Mouse (Mus musculus): ENCODE results near the gene Melk. TPM values are rescaled to one million over a fixed set of nuclear protein-coding genes. Genes with fewer than 3 reads are reported as not detected.

Melk gene
- polyA plus RNA-seq, 1 experiment, result 0.14 TPM

DNA sequence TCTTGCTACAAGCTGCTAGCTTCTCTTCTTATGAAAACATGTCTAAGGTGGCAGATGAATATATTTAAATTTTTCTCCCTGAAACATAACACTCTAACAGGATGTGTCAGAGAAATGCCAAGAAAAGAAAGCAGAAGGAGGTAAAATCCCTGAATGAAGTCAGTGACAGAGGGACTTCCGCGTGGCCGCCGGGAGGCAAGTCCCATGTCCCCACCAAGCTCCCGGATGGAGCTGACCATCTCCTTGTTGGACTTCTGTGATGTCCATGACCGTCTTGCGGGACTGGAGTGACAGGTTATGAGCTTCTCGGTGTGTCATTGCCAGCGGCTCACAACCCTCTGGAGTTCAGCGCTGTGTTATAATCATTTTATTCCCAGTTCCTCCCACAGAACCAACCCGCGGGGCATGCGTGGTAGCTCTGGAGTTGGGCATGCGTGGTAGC, 31.3 kb upstream of the Melk start:
- H3K4me1 ChIP-seq (ENCODE audit: control insufficient read depth), result no peaks in the 10 kb centered on the region
- no peaks in the 10 kb centered on the region for H3K27me3 ChIP-seq (ENCODE audit: control insufficient read depth)
- H3K9me3 ChIP-seq (ENCODE audit: control insufficient read depth, low read length), result no peaks in the 10 kb centered on the region
- H3K36me3 ChIP-seq (ENCODE audit: control insufficient read depth), result no peaks in the 10 kb centered on the region
- TF ChIP-seq TAL1 (IDR thresholded peaks at IDR 0.05; ENCODE audit: low read length), result no peak
- TF ChIP-seq GATA1 (IDR thresholded peaks at IDR 0.05; ENCODE audit: low read length), result no peak
- no peak overlapping the region for H3K4me3 ChIP-seq (replicated peaks)

DNA sequence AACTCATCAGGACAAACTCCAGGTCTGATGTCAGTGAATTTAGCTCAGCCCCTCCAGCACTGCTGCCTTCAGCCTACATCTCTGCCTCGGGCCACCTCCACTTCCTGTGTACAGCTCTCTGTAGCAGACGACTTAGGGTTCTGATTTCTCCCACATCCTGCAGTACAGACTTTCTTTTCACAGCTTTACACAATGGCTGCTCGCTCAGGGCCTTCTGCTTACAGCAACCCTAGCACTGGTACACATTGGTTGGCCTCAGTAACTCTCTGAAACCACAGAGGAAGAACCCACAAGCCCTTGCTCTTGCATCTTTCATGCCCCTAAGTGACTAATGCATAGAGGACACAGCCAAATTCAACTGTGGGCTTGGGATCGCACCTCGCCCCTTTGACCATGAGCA, 29.5 kb upstream of the Melk start:
- no peaks in the 10 kb centered on the region for H3K9me3 ChIP-seq (ENCODE audit: control insufficient read depth, low read length)
- no peak for TF ChIP-seq TAL1 (IDR thresholded peaks at IDR 0.05; ENCODE audit: low read length)
- TF ChIP-seq GATA1 (IDR thresholded peaks at IDR 0.05; ENCODE audit: low read length), result no peak
- no peaks in the 10 kb centered on the region for H3K36me3 ChIP-seq (ENCODE audit: control insufficient read depth)
- H3K4me1 ChIP-seq (ENCODE audit: control insufficient read depth), result no peaks in the 10 kb centered on the region
- H3K27me3 ChIP-seq (ENCODE audit: control insufficient read depth), result no peaks in the 10 kb centered on the region
- H3K4me3 ChIP-seq (replicated peaks), result no peak overlapping the region

DNA sequence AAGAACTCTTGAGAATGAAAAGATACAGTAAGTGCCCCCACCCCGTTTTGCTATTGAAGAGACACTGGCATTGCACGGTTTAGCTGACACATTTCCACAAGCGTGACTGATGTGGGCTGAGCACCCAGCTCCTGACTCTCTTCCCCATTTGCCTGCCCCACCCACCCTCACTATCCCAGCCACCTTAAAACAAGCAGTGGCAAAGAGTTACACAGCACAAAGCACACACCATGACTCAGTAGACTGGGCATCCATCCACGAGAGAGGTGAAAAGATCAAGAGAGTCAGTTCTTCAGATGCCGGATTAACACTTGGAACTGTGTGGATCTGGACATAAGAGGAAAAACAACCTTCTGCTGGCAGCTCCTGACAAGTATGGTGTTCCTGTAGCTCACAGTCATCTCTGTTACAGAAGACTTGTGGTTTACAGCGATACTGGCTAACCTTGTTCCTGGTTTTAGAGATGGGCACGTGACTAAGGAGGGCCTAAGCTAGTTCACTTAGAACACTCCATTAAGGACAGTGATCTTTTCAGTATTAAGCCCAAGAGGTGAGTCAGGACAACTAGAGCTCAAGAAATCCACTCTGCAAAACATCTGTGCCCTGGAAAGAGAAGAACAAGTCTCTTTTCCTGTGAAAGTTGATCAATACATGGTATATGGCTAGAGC, 18.9 kb upstream of the Melk start:
- TF ChIP-seq GATA1 (IDR thresholded peaks at IDR 0.05; ENCODE audit: low read length) (no peak), TAL1 (IDR thresholded peaks at IDR 0.05; ENCODE audit: low read length) (no peak)
- Histone ChIP-seq H3K4me1 (ENCODE audit: control insufficient read depth) (no peaks in the 10 kb centered on the region), H3K9me3 (ENCODE audit: control insufficient read depth, low read length) (no peaks in the 10 kb centered on the region), H3K4me3 (replicated peaks) (no peak overlapping the region), H3K36me3 (ENCODE audit: control insufficient read depth) (no peaks in the 10 kb centered on the region), H3K27me3 (ENCODE audit: control insufficient read depth) (no peaks in the 10 kb centered on the region)

DNA sequence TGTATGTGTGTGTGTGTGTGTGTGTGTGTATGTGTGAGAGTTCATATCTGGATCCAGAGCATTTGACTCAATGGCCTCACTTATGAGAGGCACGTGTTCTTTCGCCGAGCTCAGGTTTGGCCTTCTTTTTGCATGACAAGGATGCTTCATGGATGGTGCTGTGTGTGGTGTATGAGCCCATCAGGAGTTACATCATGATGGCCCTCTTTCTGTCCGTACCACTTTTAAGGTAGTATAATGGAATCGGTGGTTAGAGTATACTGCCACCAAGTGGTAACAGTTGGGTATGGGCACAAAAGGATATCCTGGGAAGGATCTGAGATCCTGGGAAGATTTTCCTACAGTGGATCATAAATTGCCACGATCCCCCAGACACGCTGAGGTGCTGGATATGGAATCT, 8.1 kb upstream of the Melk start:
- H3K27me3 ChIP-seq (ENCODE audit: control insufficient read depth), result no peaks in the 10 kb centered on the region
- no peak overlapping the region for H3K4me3 ChIP-seq (replicated peaks)
- no peaks in the 10 kb centered on the region for H3K36me3 ChIP-seq (ENCODE audit: control insufficient read depth)
- TF ChIP-seq GATA1 (IDR thresholded peaks at IDR 0.05; ENCODE audit: low read length) (no peak), TAL1 (IDR thresholded peaks at IDR 0.05; ENCODE audit: low read length) (no peak)
- H3K4me1 ChIP-seq (ENCODE audit: control insufficient read depth), result no peaks in the 10 kb centered on the region
- H3K9me3 ChIP-seq (ENCODE audit: control insufficient read depth, low read length), result no peaks in the 10 kb centered on the region

DNA sequence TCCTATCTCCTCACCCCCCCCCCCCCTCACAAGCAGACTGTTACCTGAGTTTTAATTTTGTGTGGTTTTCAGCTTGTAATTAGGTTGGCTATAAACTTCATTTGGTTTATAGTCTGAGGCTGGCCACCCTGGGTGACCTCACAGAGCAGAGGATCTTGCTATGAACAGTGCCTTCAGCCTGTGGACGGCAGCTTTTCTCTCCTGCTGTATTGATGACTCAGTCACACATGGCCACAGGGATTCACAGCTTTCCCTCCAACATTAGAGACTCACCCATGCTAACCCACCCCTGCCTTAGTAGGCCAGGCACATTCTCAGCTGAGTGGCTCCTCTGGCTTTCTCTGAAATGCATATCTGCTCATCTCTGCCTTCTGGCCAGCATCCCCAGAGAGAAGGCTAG, 4.8 kb upstream of the Melk start:
- H3K4me3 ChIP-seq (replicated peaks), result no peak overlapping the region

DNA sequence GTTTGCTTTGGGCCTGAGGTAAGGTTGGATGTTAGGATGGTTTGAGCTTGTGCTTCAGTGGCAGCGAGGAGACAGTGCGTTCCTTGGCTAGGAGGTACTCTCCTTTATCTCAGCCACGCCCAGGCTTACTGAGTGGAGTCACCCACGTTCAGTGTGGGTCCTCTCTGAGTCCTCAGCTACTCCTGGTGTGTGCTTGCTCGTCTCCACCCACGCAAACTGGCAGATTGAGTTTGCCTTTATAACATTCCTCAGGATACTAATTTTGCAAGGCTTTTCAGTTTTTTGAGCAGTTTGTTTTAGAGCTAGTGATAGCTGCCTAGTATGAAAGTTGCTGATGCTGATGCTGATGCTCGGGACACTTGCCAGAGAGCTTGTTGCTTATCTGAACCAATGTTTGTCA, 5.9 kb downstream of the Melk start:
- no peaks in the 10 kb centered on the region for H3K9me3 ChIP-seq (ENCODE audit: control insufficient read depth, low read length)
- peaks cover 70% of the 10 kb centered on the region for H3K36me3 ChIP-seq (ENCODE audit: control insufficient read depth)
- no peak for TF ChIP-seq GATA1 (IDR thresholded peaks at IDR 0.05; ENCODE audit: low read length)
- no peak for TF ChIP-seq TAL1 (IDR thresholded peaks at IDR 0.05; ENCODE audit: low read length)
- no peak overlapping the region for H3K4me3 ChIP-seq (replicated peaks)
- no peaks in the 10 kb centered on the region for H3K27me3 ChIP-seq (ENCODE audit: control insufficient read depth)
- peaks cover 19% of the 10 kb centered on the region for H3K4me1 ChIP-seq (ENCODE audit: control insufficient read depth)

More for the DNA sequence above, 4.8 kb upstream of the Melk start:
- TF ChIP-seq TAL1 (IDR thresholded peaks at IDR 0.05; ENCODE audit: low read length) (no peak), GATA1 (IDR thresholded peaks at IDR 0.05; ENCODE audit: low read length) (no peak)
- peaks cover 3% of the 10 kb centered on the region; the same call in 1 of the 2 replicates for H3K27me3 ChIP-seq (ENCODE audit: control insufficient read depth)
- H3K36me3 ChIP-seq (ENCODE audit: control insufficient read depth), result no peaks in the 10 kb centered on the region
- no peaks in the 10 kb centered on the region for H3K9me3 ChIP-seq (ENCODE audit: control insufficient read depth, low read length)
- peaks cover 4% of the 10 kb centered on the region for H3K4me1 ChIP-seq (ENCODE audit: control insufficient read depth)

DNA sequence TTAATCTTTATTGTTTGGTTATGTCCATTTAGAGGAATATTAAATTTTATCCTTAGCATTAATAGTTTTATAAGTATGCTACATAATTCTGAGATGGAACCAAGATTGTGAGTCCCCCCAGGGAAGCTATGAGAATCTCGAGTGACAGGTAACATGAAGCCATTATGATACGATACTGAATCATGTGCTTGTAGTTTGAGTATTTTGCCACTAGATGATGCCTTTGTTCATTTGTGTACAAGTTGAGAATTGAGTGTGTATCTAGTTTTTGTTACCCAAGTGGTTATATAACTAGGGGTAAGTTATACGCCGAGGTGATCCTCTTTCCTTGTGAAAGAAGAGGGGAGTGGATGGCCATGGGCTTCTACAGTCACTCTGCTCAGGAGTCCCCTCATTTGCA, 9.8 kb downstream of the Melk start:
- peaks cover 5% of the 10 kb centered on the region for H3K4me1 ChIP-seq (ENCODE audit: control insufficient read depth)
- H3K27me3 ChIP-seq (ENCODE audit: control insufficient read depth), result no peaks in the 10 kb centered on the region
- H3K9me3 ChIP-seq (ENCODE audit: control insufficient read depth, low read length), result no peaks in the 10 kb centered on the region
- TF ChIP-seq TAL1 (IDR thresholded peaks at IDR 0.05; ENCODE audit: low read length) (no peak), GATA1 (IDR thresholded peaks at IDR 0.05; ENCODE audit: low read length) (no peak)
- no peak overlapping the region for H3K4me3 ChIP-seq (replicated peaks)
- H3K36me3 ChIP-seq (ENCODE audit: control insufficient read depth), result peaks cover 88% of the 10 kb centered on the region

DNA sequence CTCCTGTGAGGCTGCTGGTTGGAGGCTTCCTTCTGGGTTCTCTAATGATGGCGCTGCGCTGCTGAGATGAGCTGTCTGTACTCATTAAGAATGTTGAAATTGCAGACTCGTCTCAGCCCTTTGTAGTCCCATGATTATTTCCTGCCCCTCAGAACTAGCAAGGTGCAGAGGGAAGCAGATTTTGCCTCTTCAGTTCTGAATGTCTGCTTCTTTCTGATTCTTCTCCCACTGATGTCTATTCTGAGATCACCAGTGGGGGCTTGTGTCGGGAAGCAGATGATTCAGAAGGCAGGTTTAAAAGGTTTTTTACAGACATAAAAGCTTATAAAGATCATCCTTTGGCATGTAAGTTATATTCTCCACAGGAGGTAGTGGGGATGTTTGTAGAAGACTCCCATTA, 10.2 kb downstream of the Melk start:
- H3K36me3 ChIP-seq (ENCODE audit: control insufficient read depth), result peaks cover 86% of the 10 kb centered on the region
- peaks cover 5% of the 10 kb centered on the region for H3K4me1 ChIP-seq (ENCODE audit: control insufficient read depth)
- no peak for TF ChIP-seq TAL1 (IDR thresholded peaks at IDR 0.05; ENCODE audit: low read length)
- no peak for TF ChIP-seq GATA1 (IDR thresholded peaks at IDR 0.05; ENCODE audit: low read length)
- H3K9me3 ChIP-seq (ENCODE audit: control insufficient read depth, low read length), result no peaks in the 10 kb centered on the region
- no peak overlapping the region for H3K4me3 ChIP-seq (replicated peaks)
- H3K27me3 ChIP-seq (ENCODE audit: control insufficient read depth), result no peaks in the 10 kb centered on the region

DNA sequence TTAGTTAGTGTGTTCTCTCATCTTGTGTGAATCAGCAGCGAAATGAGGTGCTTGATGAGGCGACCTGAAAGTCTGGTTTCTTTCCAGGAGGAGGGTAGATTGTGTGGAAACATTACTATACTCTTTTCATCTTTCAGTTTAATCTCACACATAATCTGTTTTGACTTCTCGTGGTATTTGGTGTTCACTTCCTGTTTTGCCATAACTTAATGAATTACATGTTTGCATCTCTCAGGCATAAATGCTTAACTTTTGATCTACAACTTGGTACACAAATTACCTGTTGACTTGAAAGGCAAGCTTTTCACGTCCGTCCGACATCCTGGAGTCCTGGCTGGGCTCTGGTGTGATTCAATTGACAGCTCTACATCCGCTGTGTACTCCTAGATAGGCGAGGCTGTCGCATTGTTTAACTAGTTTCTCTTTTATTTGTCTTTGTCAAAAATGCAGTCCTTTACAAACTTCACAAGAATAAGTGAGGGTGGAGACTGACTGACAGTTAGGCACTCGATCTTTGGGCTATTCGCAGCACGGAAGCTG, 15.7 kb downstream of the Melk start:
- Histone ChIP-seq H3K9me3 (ENCODE audit: control insufficient read depth, low read length) (no peaks in the 10 kb centered on the region), H3K36me3 (ENCODE audit: control insufficient read depth) (peaks cover 73% of the 10 kb centered on the region), H3K27me3 (ENCODE audit: control insufficient read depth) (no peaks in the 10 kb centered on the region), H3K4me1 (ENCODE audit: control insufficient read depth) (no peaks in the 10 kb centered on the region), H3K4me3 (replicated peaks) (no peak overlapping the region)
- TF ChIP-seq GATA1 (IDR thresholded peaks at IDR 0.05; ENCODE audit: low read length) (no peak), TAL1 (IDR thresholded peaks at IDR 0.05; ENCODE audit: low read length) (no peak)

Measured in erythroblast, embryonic 14.5 days (primary cell).